Mouse (Mus musculus): ENCODE results near the gene Herc4.
A peak's percentile ranks its signal among the peaks of the same experiment; 100 is the strongest.

Gene Herc4

DNA sequence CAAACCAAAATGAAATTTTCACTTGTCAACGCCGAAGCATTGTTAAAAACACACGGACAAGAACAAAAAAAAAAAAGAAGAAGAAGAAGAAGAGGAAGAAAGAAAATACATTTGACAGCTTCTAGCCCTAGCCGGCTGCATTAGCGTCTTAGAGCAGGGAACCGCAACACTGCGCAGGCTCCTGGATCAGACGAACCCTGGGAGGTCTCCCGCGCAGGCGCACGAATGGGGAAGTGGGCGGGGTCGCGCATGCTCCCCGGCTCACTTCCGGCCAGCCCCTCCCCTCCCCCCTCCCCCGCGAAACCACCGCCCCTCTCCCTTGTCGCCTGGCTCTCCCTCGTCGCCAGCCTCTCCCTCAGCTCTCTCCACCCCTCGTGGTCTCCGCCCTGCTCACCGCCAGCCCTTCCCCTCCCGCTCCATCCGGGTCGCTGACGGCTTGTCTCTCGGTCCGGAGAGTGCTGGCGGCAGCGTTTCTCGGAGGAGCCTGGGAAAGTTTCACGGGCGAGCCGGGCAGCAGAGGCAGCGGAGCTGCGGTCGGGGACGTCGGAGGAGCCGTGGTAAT, at the start of gene Herc4:
Gene Herc4 (plus strand): TSS at position 318 of the 562 bp plus-strand sequence.
- peak; percentile 97 for DNase-seq

DNA sequence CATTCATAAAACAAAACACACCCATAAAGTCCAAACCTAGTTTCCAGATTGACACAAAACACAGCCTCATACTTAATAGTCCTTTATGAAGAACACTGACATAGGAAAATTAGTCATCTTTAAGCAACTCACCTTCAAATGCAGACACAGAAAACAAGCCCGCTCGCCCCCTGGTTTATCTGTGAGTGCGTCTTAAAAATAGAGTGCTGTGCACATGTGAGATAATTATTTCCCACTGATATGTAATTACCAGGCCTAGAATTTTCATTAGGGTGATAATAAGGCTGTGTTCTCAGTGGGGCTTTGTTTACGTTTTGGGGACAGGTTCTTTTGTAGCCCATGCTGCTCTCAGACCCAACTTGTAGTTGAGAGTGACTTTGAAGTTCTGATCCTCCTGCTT, 44.6 kb upstream of the Herc4 start:
- no peak for DNase-seq

DNA sequence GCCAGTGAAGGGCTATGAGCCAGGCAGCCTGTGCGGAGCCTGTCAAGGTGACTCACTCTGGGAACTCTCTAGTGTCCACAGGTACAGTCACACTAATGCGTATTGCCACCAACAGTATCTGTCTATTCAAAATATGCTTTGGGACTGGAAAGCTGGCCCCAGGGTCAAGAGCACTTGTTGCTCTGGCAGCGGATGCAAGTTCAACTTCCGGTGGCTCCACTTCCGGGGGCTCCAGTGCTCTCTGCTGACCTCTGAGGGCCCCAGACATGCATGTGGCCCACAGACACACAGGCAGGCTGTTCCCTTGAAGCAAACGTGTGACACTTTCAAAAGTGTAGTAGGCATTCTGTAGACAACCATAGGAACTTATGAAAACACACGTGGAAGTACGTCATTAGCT, 42.1 kb upstream of the Herc4 start:
- DNase-seq: no peak

DNA sequence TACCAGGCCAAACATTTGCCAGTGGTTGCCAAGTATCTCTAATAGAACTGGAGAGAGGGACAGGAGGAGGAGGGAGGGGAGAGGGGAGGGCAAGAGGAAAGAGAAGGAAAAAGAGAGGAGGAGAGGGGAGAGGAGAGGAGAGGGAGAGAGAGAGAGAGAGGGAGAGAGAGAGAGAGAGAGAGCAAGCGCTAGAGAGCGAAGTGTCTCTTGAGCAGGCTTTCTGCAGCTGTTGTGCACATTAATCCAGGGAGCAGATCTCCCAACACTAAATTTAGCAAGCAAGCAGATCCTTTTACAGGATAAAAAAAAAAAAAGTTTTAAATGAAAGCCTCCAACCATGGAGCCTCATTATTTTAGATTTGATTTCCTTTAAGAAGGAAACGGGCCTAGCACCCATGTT, 40.6 kb upstream of the Herc4 start:
- no peak for DNase-seq

DNA sequence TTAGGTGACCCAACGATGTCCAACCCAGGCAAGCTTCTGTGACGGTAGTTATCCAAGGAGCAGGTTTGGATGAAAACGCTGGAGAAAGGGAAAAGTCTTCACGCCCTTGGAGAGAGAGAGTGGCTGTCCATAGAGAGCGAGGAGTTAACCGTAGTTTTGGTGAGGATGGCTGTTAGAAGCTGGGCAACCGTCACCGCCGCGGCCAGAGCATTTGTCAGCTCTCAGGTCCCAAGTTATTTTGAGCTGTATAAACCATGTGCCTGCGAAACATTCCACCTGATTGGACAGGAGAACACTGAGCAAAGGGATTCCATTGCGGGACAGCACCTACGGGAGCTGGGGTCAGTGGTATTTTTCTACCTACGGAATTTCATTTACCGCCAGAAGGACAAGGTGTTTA, 39.9 kb upstream of the Herc4 start, which contains the start of gene Mypn:
Gene Mypn (minus strand): TSS at position 225 of the 400 bp plus-strand sequence.
- DNase-seq: no peak

DNA sequence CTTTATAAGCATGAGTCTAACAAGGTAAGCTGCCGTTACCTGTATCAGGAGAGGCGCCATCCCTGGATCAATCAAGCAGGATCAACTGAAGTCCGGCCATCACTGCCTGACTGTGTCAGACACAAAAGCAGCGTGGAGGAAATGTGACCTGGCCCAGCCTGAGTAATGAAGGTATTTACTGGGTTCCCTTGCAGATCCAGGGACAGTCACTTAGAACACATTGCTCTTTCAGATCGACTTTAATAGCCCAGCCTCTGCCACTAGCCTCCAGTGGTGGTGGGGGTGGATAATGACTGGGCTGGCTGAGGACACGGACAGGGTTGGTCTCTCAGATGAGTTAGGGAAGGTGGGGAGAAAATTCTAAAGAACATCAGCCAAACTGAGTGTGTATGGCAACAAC, 34.7 kb upstream of the Herc4 start:
- DNase-seq: no peak

DNA sequence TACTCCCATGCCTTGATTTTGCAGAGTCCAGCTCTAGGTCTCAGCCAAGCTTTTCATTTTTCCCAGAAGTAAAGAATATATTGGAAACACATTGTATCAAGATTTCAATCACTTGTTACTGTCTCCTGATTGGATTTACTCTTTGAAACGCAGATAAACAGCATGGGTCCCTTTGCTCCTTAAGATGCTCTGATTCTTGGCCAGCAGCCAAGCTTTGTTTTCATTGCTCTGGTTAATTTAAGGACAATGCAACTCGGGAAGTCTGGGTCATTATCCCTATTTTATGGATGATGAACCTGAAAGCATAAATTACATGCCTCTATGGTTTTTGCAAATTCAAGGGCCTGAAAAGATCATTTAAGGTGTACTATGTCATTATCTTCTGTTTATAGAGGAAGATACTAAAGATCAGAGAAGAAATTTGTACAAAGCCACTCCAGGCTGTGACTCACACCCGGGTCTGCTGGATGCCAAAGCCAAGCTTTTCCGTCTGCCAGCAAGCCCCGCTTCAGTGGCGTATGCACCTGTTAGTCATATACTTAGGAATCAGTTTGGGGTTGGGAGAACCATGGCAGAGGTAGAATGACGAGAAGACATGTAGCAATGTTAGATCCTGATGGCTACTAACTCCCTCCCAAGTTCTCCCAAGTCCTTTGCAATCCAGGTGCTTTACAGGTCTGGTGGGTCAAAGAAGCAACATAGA, 22.4 kb upstream of the Herc4 start:
- DNase-seq: peak; percentile 14

DNA sequence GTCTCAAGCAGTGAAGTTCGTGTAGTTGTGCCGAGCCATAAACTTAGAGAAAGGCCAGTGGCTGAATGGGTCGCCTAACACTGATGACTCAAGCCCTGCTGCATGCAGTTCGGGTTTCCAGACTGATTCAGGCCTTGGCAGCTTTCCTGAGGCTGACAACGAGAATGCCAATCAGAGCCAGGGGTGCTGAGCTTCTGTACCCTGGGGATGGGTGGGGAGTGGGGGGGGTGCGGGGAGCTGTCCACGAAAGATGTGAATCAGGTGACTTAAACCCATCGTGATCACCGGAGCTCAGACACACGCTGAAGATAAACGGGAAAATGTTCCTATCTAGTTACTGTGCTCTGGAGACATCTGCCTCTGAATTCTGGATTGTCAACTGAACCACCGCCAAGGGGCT, 19.3 kb upstream of the Herc4 start:
- no peak for DNase-seq

DNA sequence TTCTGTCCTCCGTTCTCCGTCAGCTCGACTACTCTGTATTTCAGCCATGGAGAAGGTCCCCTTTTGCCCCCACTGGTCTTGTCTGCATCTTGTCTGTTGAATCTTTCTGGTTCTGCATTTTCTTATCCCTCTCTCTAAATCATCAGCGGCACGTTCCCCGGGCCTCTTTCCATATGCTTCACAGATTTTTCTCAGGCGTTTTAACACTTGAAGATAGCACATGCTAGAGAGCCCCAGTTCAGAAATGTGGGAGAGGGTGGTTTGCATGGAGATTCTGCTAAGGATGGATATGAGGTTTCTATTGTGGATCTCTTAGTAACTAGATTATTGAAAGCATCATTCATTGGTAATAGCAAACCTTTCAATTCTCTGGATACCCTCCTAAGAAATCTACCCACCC, 13.3 kb upstream of the Herc4 start:
- no peak for DNase-seq

DNA sequence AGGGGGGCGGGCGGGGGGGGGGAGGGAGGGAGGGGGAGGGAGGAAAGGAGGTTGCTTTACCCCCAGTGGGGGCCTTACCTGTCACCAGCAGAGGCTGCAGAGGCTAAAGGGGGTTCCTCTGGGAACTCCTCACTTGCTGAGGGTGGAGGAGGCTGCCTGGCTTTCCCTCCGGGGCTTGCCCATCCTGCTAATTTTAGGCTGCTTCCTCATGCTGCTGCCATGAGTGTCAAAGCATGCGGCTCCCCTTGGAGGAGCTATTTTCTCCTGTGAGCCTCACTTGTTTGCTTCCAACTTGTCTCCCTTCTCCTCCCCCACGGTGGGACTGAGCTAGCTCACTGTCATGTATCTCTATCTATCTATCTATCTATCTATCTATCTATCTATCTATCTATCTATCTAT, 12.8 kb upstream of the Herc4 start:
- DNase-seq: no peak

DNA sequence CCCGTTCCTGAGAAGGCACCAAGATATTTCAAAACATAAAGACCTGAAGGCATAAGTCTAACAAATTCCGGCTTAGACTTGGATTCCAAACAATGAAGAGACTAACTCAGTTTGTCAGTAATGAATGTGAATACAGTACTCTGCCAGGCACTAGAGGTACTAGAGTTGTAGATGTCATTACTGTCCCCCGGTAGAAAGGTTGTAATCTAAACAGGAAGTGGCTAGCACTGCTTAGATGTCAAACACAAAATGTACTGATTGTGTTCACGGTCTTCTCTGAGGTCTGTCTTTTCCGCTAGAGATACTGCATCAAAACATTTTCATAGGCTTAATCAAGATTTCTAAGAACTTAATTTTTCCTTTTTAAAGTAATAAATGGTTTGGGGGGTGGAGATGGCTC, 12.0 kb upstream of the Herc4 start:
- no peak for DNase-seq

DNA sequence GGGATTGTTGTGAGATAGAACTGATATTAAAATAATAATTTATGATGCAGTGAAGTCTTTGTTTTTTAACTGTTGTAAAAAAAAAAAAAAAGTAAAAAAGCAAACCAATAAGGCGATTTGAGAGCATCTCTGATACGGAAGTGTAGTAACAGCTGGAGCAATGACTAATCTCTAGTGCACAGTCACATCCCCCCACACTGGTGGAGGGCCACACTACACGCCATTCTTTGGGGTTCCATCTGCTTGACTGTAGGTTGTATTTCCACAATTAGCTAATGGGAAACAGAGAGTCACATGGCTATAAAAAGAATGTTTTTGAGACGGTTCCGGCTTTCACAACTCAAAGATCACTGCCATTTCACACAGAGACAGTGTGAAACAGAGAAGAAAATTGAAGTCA, 9.5 kb upstream of the Herc4 start:
- no peak for DNase-seq

DNA sequence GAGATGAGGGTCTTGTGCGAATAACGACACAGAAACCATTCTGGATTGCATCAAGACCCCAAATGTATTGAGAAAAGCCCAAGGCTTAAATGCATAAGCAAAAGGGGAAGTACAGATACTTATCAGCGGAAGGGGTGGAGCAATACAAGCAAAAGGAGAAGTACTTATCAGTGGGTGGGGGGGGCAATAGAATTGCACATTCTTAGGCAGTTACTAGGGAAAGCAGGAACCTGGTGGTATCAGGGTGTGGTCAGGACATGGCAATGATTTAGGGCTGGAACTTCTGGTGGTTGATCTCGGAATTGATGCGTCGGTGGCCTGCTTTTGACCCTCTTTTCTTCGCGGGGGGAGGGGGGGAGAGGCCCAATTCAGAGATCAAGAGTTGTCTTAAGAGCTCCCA, 7.7 kb upstream of the Herc4 start:
- DNase-seq: no peak

DNA sequence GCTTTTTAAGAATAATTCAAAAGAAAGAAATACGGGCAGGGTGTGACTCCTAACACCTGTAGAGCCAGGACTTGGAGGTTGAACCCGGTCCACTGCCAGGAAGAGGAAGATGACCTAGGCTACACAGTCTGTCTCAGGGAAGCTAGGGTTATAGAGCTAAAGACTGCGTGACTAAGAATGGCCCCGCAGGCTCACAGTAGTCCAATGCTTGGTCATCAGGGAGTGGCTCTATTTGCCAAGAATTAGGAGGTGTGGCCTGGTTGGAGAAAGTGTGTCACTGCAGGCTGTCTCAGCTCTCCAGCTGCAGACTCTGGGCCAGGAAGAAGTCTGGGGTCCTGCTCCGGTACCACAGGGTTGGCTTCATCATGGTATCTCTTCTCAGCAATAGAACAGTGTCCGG, 6.9 kb upstream of the Herc4 start:
- no peak for DNase-seq

DNA sequence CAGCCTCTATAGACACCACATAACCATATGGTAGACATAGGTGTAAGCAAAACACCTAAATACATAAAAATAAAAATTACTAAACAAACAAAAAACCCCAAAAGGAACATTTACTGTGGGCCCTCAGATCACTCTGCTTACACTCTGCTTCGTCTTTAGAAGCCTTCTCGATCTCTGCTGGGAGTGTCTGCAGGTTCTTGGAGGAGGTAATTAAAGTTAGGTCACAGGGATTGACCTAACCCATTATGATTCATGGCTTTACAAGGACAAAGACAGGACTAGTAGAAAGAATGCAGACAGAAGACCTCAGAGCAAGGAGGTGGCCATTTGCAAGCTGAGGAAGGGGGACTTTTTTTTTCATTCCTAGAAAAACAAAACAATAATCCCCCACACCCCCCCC, 6.4 kb upstream of the Herc4 start:
- no peak for DNase-seq

DNA sequence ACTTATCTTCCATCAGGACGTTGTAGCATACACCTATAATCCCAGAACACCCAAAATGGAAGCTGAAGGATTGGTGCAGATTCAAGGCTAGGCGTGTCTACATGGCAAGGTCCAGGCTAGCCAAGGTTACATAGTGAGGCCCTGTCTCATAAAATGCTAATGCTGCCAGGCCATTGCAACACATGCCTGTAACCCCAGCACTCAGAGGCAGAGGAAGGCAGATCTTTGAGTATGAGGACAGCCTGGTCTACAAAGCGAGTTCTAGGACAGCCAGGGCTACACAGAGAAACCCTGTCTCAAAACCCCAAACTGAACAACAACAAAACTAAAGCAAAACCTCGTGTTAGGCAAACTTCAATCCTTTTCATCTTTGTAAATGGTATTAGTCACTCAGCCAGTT, 5.5 kb upstream of the Herc4 start:
- DNase-seq: no peak

DNA sequence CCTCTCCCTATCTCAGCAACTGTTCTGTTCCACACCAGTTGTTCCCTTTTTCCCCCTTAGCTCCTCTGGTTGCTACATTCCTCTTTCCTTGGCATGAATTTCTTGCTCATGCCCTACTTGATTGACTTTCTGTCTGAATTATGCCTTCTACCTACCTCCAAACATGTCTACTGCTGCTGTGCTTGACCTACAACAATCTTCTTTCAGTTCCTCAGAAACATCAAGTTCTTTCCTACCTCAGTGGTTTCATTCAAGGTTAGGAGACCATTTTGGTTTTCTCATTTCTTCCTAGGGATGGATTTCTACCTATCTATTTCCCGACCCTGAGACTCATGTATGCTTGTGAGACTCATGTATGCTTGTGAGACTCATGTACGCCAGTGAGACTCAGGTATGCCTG, 3.8 kb upstream of the Herc4 start:
- DNase-seq: no peak

DNA sequence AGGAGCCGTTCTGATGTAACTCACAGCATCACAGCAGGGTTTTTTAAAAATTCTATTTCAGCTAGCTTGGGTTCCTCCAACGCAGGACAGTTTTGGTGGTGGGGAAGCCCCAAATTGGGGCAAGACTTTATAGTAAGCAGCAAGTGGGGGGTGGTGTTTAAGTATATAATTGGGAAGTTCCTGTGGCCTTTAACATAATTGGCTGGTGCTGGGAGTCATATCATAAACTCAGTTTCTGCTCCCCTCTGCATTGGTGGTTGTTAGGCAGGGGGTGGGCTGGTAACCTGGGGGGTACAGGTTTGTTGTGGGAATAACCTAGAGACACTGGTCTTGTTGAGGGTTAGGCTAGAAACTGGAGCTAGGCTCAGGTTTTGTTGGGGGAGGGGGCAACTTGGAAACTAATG, 2.7 kb upstream of the Herc4 start:
- no peak for DNase-seq

DNA sequence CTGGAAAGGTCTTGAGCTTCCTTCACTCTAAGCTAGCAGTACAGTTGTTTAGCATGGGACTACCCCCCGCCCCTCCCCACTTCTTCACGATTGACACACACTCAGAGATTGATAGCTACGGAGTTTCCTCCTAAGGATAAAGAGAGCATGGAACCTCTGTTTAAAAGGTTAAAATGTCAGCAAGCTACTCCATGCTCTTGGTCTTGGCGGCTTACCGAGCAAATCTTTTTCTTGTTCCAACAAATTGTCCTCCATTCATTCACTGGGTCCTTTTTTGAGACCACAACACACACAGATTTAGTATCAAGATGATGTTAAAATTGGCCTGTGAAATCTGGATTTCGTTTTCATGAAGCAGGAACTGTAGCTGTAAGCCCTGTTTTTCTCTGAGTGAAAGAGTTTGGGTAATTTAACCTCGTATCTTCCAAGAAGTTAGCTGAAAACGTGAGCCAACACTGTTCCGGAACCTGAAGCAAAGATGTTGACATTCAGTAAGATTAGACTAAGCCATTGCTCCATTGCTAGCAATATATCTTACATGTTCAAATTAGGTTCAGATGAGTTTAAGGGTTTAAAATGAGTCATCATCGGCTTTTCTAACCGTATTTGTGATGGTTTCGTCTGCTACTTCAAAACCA, 693 bp upstream of the Herc4 start:
- DNase-seq: no peak

DNA sequence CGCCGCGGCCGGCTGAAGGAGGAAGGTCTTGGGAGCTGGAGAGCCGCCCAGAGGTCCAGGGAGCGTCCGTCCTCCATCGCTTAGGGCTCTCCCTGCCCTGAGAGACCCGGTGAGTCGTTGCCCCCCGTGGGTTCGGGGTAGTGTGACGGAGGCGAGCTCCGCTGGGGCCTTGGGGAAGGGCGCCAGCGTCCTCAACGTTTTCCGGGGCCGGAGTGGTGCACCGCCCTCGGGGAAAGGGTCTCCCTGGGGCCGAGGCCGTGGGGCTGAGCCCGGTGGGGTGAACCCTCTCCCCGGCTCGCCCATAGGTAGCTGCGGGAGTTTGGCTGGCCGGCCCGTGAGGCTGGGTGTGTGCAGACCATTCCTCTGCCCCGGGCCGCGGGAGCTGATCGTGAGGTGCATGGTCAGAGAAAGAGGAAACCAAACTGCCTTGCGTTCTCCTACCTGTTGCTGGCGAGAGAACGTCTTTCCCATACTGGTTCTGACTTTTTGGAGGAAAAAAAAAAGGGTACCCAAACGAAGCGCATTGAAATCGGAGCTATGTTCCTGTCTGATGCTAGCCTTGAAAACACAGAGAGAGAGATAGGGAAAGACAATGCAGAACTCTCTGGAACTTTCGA, 553 bp downstream of the Herc4 start:
- no peak for DNase-seq

DNA sequence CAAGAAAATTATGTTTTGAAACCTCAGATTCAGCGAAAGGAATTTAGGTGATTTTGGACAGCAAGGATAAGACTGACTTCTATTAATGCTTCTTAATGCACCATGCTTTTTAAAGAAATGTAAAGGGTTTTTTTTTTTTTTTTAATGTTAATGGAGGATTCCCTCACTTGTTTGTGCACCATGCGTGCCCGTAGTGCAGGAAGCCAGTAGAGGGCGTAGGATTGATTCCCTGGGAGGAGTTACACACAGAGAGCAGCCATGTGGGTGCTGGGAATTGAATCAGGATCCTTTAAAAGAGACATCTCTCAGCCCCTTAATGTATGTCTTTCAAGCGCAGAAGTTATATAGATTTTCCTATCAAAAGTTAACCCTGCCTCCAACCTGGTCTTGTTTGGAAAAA, 1.1 kb downstream of the Herc4 start:
- DNase-seq: peak; percentile 36

DNA sequence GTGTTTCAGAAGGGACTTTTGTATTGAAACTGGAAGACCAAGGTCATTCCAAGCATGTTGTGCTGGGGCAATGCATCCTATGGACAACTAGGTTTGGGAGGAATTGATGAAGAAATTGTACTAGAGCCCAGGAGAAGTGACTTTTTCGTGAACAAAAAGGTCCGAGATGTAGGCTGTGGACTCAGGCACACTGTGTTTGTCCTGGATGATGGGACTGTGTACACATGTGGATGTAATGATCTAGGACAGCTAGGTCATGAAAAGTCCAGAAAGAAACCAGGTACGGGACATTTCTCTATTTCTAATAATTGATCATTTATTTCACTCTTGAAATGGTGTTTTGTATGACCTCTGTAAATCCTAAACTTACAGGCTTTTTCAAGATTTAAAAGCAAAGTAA, 2.2 kb downstream of the Herc4 start:
- no peak for DNase-seq

DNA sequence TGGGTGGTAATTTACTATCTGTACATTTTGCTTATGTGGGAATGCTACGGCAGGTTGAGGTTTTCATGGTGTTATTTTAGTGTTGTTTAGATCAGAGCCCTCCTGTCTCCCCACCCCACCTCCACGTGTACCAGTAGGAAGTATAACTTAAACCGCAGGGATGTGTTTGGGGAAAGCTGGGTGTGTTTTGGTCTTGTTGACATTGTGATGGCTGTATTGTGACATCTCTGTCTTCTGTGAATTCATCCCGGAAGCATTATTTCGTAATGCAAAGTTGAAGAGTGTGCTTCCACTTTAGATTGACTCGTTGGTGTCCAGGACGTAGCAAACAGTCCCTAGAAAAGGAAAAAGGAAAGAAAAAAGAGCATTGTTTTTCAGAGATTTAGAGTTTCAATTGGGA, 3.8 kb downstream of the Herc4 start:
- DNase-seq: peak; percentile 4

DNA sequence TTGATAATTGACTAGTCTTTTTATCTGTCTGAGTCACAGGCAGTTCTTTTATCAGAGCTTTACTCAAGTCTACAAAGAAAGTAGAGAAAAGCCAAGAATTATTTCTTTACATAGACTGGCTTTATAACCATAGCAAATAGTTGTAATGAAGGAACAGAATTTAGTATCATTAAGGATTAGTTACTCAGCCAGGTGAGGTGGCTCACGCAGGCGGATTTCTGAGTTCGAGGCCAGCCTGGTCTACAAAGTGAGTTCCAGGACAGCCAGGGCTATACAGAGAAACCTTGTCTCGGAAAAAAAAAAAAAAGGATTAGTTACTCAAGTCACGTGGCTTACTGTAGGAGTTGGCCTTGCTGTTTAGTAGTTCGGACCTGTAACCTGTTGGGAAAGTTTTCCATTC, 4.8 kb downstream of the Herc4 start:
- DNase-seq: no peak
